Mouse (Mus musculus): ENCODE measurements at regions not wholly inside any gene's neighbourhood (a gene's known extent, or its start where the extent isn't known, plus 50 kb on each side); places are given as distances from the start of the nearest gene placed in this dataset.

DNA sequence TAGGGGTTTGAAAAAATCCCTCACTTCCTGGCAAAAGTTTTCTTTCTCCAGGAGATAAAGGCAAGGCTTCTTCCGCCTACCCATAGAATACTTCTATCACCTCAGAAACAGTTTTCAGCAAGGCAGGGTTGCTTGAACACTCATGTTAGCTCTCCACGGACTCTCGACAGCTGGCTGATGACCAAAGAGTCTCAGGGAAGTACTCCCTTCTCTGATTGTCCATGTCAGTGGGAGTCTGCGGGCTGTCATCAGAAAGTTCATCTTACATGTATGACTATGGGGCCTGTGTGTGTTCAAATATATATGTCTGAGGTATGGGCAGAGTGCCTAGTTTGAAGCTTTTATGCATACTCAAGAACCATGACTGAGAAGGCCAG, 464.3 kb upstream of the Zeb2 start:
- 18% methylated on average over 4 of the region's 4 CpGs for WGBS
- no peak overlapping the region for H3K9ac ChIP-seq (replicated peaks; ENCODE audit: low read depth, low read length)
- no peaks in the 10 kb centered on the region for H3K27me3 ChIP-seq (ENCODE audit: control insufficient read depth, insufficient read depth, low read length)
- peak overlapping the region; percentile 36 for H3K27ac ChIP-seq (ENCODE audit: low read depth)
- TF ChIP-seq CTCF (IDR thresholded peaks at IDR 0.05; ENCODE audit: low read depth) (no peak), EP300 (IDR thresholded peaks at IDR 0.05; ENCODE audit: low read depth) (no peak)
- ATAC-seq (ENCODE audit: insufficient read depth, low read depth) (peak; percentile 36; the same call in 1 of the 2 replicates), DNase-seq (ENCODE audit: low spot score) (no peak)
- H3K4me2 ChIP-seq (ENCODE audit: low read depth, low read length): peak overlapping the region; percentile 45
- no peaks in the 10 kb centered on the region for H3K4me1 ChIP-seq (ENCODE audit: control insufficient read depth, insufficient read depth)
- H3K36me3 ChIP-seq (replicated peaks; ENCODE audit: control insufficient read depth, insufficient read depth, low read length): no peaks in the 10 kb centered on the region
- H3K9me3 ChIP-seq (replicated peaks; ENCODE audit: control insufficient read depth, low read length): no peaks in the 10 kb centered on the region
- no peak overlapping the region for H3K4me3 ChIP-seq (ENCODE audit: low read depth, low read length)

DNA sequence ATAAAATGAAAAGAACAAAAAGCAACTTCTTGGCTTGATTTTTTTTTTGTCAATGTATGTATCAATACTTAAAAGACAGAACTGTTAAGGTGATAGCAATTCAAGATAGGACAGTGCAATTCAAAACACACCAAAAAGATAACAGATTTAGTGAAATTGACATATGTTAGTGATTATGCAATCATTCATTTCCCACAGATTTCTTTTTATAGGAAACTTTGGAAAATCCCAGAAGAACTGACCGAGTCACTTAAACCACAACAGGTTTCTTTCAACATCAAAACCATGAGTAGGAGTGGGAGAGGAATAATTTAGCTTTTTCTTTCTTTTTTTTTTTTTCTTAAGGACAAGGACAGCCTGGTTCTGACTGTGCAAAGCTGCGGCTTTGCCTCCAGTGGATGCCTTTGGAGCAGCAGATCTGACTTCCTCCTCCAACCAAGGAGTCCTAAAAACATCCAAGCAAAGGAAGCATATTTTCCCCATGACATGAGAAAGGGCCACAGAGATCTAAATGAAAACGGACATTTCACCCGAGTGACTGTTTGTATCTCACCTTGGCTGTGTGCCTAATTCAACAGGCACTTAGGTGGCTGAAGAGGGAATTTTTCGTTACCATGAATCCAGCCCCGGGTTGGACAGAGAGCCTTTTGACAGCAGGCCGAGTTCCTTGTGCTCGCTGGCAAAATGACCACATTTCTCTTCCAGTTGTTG, 463.8 kb upstream of the Zeb2 start:
- 13% methylated on average over 8 of the region's 8 CpGs for WGBS
- Histone ChIP-seq H3K4me1 (ENCODE audit: control insufficient read depth, insufficient read depth) (no peaks in the 10 kb centered on the region), H3K4me3 (ENCODE audit: low read depth, low read length) (no peak overlapping the region)

DNA sequence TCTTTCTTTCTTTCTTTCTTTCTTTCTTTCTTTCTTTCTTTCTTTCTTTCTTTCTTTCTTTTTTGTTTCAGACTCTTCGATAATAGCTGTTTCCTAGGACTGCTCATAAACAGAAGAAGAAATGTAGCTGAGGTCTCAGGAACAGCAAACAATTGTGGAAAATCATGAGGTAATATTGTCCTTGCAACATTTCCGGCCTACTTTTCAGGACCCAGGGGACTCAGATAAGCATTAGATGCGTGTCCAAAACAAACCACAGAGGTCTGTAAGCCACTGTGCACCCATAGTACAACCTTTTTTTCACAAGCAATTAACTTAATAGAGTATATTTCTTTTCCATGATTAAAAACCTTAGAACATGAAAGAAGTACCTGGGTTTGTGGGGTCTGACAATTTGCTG, 455.7 kb upstream of the Zeb2 start:
- Histone ChIP-seq H3K4me2 (ENCODE audit: low read depth, low read length) (no peak overlapping the region), H3K4me3 (ENCODE audit: low read depth, low read length) (no peak overlapping the region), H3K36me3 (replicated peaks; ENCODE audit: control insufficient read depth, insufficient read depth, low read length) (no peaks in the 10 kb centered on the region), H3K9me3 (replicated peaks; ENCODE audit: control insufficient read depth, low read length) (no peaks in the 10 kb centered on the region), H3K27ac (ENCODE audit: low read depth) (0 out of 2 replicates have a peak overlapping the region, but pooled peaks have one; percentile 3), H3K9ac (replicated peaks; ENCODE audit: low read depth, low read length) (no peak overlapping the region), H3K27me3 (ENCODE audit: control insufficient read depth, insufficient read depth, low read length) (no peaks in the 10 kb centered on the region), H3K4me1 (ENCODE audit: control insufficient read depth, insufficient read depth) (no peaks in the 10 kb centered on the region)
- 53% methylated on average over 3 of the region's 3 CpGs for WGBS
- peak; percentile 16 for DNase-seq (ENCODE audit: low spot score)
- no peak for ATAC-seq (ENCODE audit: insufficient read depth, low read depth)
- TF ChIP-seq EP300 (IDR thresholded peaks at IDR 0.05; ENCODE audit: low read depth): no peak
- TF ChIP-seq CTCF (IDR thresholded peaks at IDR 0.05; ENCODE audit: low read depth): no peak

More for the DNA sequence above, 463.8 kb upstream of the Zeb2 start:
- peak overlapping the region; percentile 36 for H3K27ac ChIP-seq (ENCODE audit: low read depth)
- no peaks in the 10 kb centered on the region for H3K27me3 ChIP-seq (ENCODE audit: control insufficient read depth, insufficient read depth, low read length)
- DNase-seq (ENCODE audit: low spot score): peak; percentile 74
- TF ChIP-seq CTCF (IDR thresholded peaks at IDR 0.05; ENCODE audit: low read depth): no peak
- TF ChIP-seq EP300 (IDR thresholded peaks at IDR 0.05; ENCODE audit: low read depth): no peak
- no peak overlapping the region for H3K9ac ChIP-seq (replicated peaks; ENCODE audit: low read depth, low read length)
- no peaks in the 10 kb centered on the region for H3K9me3 ChIP-seq (replicated peaks; ENCODE audit: control insufficient read depth, low read length)
- H3K36me3 ChIP-seq (replicated peaks; ENCODE audit: control insufficient read depth, insufficient read depth, low read length): no peaks in the 10 kb centered on the region
- peak; percentile 75 for ATAC-seq (ENCODE audit: insufficient read depth, low read depth)
- H3K4me2 ChIP-seq (ENCODE audit: low read depth, low read length): peak overlapping the region; percentile 45

DNA sequence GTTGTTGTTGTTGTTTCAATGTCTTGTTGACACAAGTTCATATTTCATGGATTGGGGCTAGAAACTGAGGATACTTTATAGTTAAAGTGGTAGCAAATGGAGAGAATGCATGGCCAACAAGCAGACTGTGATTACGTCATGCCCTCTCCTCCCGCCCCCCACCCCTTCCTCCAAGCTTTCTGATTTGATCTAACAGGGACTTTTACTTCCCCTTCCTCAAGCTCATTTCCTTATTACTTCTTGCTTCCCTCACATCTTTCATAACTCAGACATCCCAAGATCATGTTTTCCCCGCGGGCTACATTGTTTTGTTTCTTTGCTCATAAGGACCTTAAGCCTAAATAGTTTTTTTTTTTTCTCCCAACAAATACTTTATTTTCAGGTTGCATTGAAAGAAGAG, 437.5 kb upstream of the Zeb2 start:
- DNase-seq (ENCODE audit: low spot score): no peak
- 85% methylated on average over 4 of the region's 4 CpGs for WGBS
- no peaks in the 10 kb centered on the region for H3K4me1 ChIP-seq (ENCODE audit: control insufficient read depth, insufficient read depth)
- no peak overlapping the region for H3K4me3 ChIP-seq (ENCODE audit: low read depth, low read length)
- no peak for ATAC-seq (ENCODE audit: insufficient read depth, low read depth)
- H3K27me3 ChIP-seq (ENCODE audit: control insufficient read depth, insufficient read depth, low read length): no peaks in the 10 kb centered on the region
- no peaks in the 10 kb centered on the region for H3K9me3 ChIP-seq (replicated peaks; ENCODE audit: control insufficient read depth, low read length)
- H3K4me2 ChIP-seq (ENCODE audit: low read depth, low read length): no peak overlapping the region
- H3K9ac ChIP-seq (replicated peaks; ENCODE audit: low read depth, low read length): no peak overlapping the region
- TF ChIP-seq CTCF (IDR thresholded peaks at IDR 0.05; ENCODE audit: low read depth) (no peak), EP300 (IDR thresholded peaks at IDR 0.05; ENCODE audit: low read depth) (no peak)
- no peaks in the 10 kb centered on the region for H3K36me3 ChIP-seq (replicated peaks; ENCODE audit: control insufficient read depth, insufficient read depth, low read length)
- H3K27ac ChIP-seq (ENCODE audit: low read depth): no peak overlapping the region

DNA sequence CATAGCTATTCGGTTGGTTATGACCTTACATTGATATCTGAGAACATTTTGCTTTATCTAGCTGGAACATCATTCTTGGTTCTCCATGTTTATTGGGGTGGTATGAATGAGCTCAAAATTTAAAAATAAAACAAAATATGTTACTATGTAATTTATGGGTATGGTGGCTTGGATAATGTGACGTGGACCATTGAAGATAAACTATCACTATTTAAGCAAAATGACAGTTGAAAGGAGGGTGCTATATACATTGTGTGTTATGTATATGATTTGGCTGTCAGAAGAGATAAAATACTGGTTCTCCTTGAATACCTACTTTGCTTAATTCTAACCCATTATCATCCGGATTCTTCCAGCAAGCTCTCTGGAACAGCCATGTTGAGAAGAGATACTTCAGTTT, 424.2 kb upstream of the Zeb2 start:
- H3K4me3 ChIP-seq (ENCODE audit: low read depth, low read length): no peak overlapping the region
- DNase-seq (ENCODE audit: low spot score) (no peak), ATAC-seq (ENCODE audit: insufficient read depth, low read depth) (no peak)
- 87% methylated on average over 3 of the region's 3 CpGs for WGBS
- H3K9me3 ChIP-seq (replicated peaks; ENCODE audit: control insufficient read depth, low read length): no peaks in the 10 kb centered on the region
- TF ChIP-seq EP300 (IDR thresholded peaks at IDR 0.05; ENCODE audit: low read depth): no peak
- TF ChIP-seq CTCF (IDR thresholded peaks at IDR 0.05; ENCODE audit: low read depth): no peak
- no peak overlapping the region for H3K27ac ChIP-seq (ENCODE audit: low read depth)
- no peaks in the 10 kb centered on the region for H3K36me3 ChIP-seq (replicated peaks; ENCODE audit: control insufficient read depth, insufficient read depth, low read length)
- H3K4me1 ChIP-seq (ENCODE audit: control insufficient read depth, insufficient read depth): no peaks in the 10 kb centered on the region
- H3K27me3 ChIP-seq (ENCODE audit: control insufficient read depth, insufficient read depth, low read length): no peaks in the 10 kb centered on the region
- H3K4me2 ChIP-seq (ENCODE audit: low read depth, low read length): no peak overlapping the region
- H3K9ac ChIP-seq (replicated peaks; ENCODE audit: low read depth, low read length): no peak overlapping the region

DNA sequence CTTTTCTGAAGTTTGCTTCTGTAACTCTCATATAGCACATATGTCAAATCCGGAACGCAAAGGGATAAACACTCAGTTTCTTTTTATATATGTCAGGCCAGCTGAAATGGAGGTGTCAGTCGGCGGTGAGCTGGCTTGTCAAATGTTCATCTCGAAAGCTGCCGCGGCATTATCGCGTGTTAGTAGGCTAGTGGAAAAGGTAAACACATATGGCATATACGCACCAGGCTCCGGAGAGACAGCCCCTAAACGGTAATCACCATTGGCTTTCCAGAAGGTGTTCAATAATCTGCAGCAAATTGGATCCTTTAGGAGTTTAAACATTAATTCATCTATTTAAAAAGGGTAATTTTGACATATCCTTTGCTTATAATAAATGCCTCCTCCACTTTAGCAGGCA, 421.8 kb upstream of the Zeb2 start:
- DNase-seq (ENCODE audit: low spot score) (no peak), ATAC-seq (ENCODE audit: insufficient read depth, low read depth) (no peak)
- TF ChIP-seq CTCF (IDR thresholded peaks at IDR 0.05; ENCODE audit: low read depth) (no peak), EP300 (IDR thresholded peaks at IDR 0.05; ENCODE audit: low read depth) (no peak)
- H3K4me1 ChIP-seq (ENCODE audit: control insufficient read depth, insufficient read depth): no peaks in the 10 kb centered on the region
- no peak overlapping the region for H3K27ac ChIP-seq (ENCODE audit: low read depth)
- no peaks in the 10 kb centered on the region for H3K27me3 ChIP-seq (ENCODE audit: control insufficient read depth, insufficient read depth, low read length)
- no peak overlapping the region for H3K4me2 ChIP-seq (ENCODE audit: low read depth, low read length)
- no peak overlapping the region for H3K9ac ChIP-seq (replicated peaks; ENCODE audit: low read depth, low read length)
- H3K36me3 ChIP-seq (replicated peaks; ENCODE audit: control insufficient read depth, insufficient read depth, low read length): no peaks in the 10 kb centered on the region
- WGBS: 92% methylated on average over 12 of the region's 12 CpGs
- no peak overlapping the region for H3K4me3 ChIP-seq (ENCODE audit: low read depth, low read length)
- H3K9me3 ChIP-seq (replicated peaks; ENCODE audit: control insufficient read depth, low read length): no peaks in the 10 kb centered on the region
